In the genomic region with DNA sequence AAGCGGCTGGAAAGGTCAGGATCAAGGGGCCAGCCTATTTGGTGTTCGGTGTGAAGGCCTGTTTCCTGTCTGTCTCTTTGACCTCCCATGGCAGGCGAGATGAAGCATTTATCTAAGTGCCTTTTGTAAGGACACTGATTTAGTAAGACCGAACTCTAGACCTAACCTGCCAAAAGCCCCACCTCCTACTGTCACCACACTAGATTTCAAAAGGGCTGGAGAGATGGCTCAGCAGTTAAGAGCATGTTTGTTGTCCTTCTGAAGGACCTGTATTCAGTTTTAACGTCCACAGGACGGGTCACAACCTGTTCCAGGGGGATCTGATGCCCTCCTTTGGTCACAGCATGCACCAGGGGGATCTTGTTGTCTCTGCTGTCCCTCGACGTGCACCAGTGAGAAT, we compare ENCODE assay signal across 16 mouse cellular contexts. TPM values are rescaled to one million over a fixed set of nuclear protein-coding genes. Genes with fewer than 3 reads are reported as not detected.
"Had no signal": no experiment of that assay in that cellular context is flagged by ENCODE, and none has a peak within 500 bp of the region (broad histone marks: within the 10 kb centered on the region; RNA-seq: fewer than 3 reads in every experiment).

No protein-coding gene starts in this region.

- H3K9ac ChIP-seq: kidney, embryonic 15.5 days; limb, embryonic 15.5 days; neural tube, embryonic 12.5 days; stomach, embryonic 15.5 days had no signal

- H3K27me3 ChIP-seq: kidney, embryonic 15.5 days; limb, embryonic 15.5 days; neural tube, embryonic 12.5 days; stomach, embryonic 15.5 days had no signal

- ATAC-seq: intestine, embryonic 16.5 days had no signal

- H3K9me3 ChIP-seq: kidney, embryonic 15.5 days; stomach, embryonic 15.5 days had no signal

- H3K4me1 ChIP-seq: kidney, embryonic 15.5 days; neural tube, embryonic 12.5 days had no signal

- H3K4me2 ChIP-seq: kidney, embryonic 15.5 days; limb, embryonic 15.5 days; neural tube, embryonic 12.5 days; stomach, embryonic 15.5 days had no signal

- H3K4me3 ChIP-seq: kidney, embryonic 15.5 days; left cerebral cortex, adult 2 months; limb, embryonic 15.5 days; midbrain, embryonic 10.5 days; myocyte; neural tube, embryonic 12.5 days; stomach, embryonic 15.5 days had no signal

- DNase-seq: kidney, adult 2 months; kidney, postnatal 14 days; lung, adult 18-20 months; midbrain, embryonic 14.5 days; thymus, postnatal 25 days had no signal

- H3K27ac ChIP-seq: kidney, embryonic 15.5 days; left cerebral cortex, adult 2 months; midbrain, embryonic 10.5 days; neural tube, embryonic 12.5 days; stomach, embryonic 15.5 days had no signal

RNA-seq across cellular contexts. Expression of a gene that starts 21.3 kb away (rescaled TPM):
- total RNA-seq: layer of hippocampus, adult 8-10 months; layer of hippocampus, postnatal 14 days; left cerebral cortex, adult 2 months; left cerebral cortex, postnatal 14 days had no signal
- polyA plus RNA-seq: midbrain, embryonic 14.5 days; myocyte had no signal
